12 mouse cellular contexts compared by ENCODE assay signal in the genomic region with DNA sequence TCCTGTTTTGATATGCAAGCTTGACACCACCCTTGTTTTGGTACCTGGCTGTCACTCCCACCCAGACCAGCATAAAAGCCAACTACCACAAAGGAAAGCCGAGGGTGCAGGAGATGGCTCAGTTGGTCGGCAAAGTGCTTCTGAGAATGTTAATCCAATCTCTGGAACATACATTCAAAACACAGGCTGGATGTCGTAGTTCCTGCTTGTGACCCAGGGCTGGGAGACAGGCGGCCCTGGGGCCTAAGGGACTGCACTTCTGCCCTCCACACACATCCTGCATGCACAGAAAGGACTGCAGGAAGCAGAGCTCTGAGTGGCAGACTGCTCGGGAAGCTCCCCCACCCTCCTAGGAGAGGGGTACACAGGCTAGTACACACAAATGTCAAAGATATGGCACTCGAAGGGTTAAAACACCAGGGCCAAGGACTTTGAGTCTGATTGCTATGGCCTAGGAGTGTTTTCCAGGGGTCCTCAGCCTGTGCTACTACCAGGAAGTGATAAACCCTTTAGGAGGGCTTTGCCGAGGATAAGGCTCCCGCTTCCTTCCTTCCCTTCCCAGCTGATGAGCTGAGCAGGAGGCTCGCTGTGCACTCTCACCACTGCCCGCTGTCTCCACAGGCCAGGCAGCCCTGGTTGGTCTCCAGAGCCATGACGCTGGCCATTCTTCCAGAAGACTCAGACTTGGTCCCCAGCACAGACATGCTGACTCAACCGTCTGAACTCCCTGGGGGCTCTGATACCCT. TPM values are rescaled to one million over a fixed set of nuclear protein-coding genes. Genes with fewer than 3 reads are reported as not detected.
DNase-seq lines count a peak whose midpoint lies in the region; ATAC-seq and TF ChIP-seq lines count a peak whose summit lies in the region.
"Had no signal": no experiment of that assay in that cellular context is flagged by ENCODE, and none has a peak within 500 bp of the region (broad histone marks: within the 10 kb centered on the region; RNA-seq: fewer than 3 reads in every experiment).

No protein-coding gene starts in this region.

- no peak for TF ChIP-seq EP300 in heart, adult 2 months (IDR thresholded peaks at IDR 0.05; ENCODE audit: insufficient read depth, low read depth, low read length)

- no peaks in the 10 kb centered on the region for H3K9me3 ChIP-seq in heart, embryonic 13.5 days
- no peaks in the 10 kb centered on the region for H3K9me3 ChIP-seq in liver, embryonic 13.5 days (replicated peaks)

- no peak overlapping the region for H3K9ac ChIP-seq in heart, adult 2 months (ENCODE audit: low read depth, low read length)
- H3K9ac ChIP-seq in heart, embryonic 13.5 days: no peak overlapping the region
- no peak overlapping the region for H3K9ac ChIP-seq in liver, embryonic 13.5 days

- no peak for ATAC-seq in heart, embryonic 13.5 days (ENCODE audit: extremely low read depth, insufficient number of reproducible peaks, low FRiP score, low TSS enrichment)
- ATAC-seq in liver, embryonic 13.5 days (ENCODE audit: low read depth): peak; percentile 65

- intact Hi-C loops in heart, adult 2 months (cut with DNase I): no loop called here

- no peaks in the 10 kb centered on the region for H3K27me3 ChIP-seq in heart, adult 2 months (ENCODE audit: control insufficient read depth, insufficient read depth, low read length)
- H3K27me3 ChIP-seq in heart, embryonic 13.5 days (replicated peaks): no peaks in the 10 kb centered on the region; the same call in 1 of the 2 replicates
- no peaks in the 10 kb centered on the region for H3K27me3 ChIP-seq in liver, embryonic 13.5 days

- peak overlapping the region; percentile 8; the same call in 1 of the 2 replicates for H3K27ac ChIP-seq in heart, adult 2 months
- peak overlapping the region; percentile 65 for H3K27ac ChIP-seq in heart, embryonic 13.5 days (replicated peaks)
- H3K27ac ChIP-seq in liver, embryonic 13.5 days: peak overlapping the region; percentile 49; the same call in 1 of the 2 replicates

- TF ChIP-seq CTCF in heart, adult 2 months (IDR thresholded peaks at IDR 0.05): no peak

- H3K4me1 ChIP-seq in heart, adult 2 months (ENCODE audit: control insufficient read depth, insufficient read depth, low read length): peaks cover 26% of the 10 kb centered on the region
- peaks cover 41% of the 10 kb centered on the region for H3K4me1 ChIP-seq in heart, embryonic 13.5 days
- H3K4me1 ChIP-seq in liver, embryonic 13.5 days (replicated peaks): peaks cover 29% of the 10 kb centered on the region

- H3K36me3 ChIP-seq in heart, adult 2 months (ENCODE audit: control insufficient read depth, insufficient read depth, low read length): no peaks in the 10 kb centered on the region
- no peaks in the 10 kb centered on the region for H3K36me3 ChIP-seq in heart, embryonic 13.5 days
- no peaks in the 10 kb centered on the region for H3K36me3 ChIP-seq in liver, embryonic 13.5 days

- WGBS in heart, adult 2 months: 37% methylated on average over 12 of the region's 12 CpGs
- WGBS in heart, embryonic 13.5 days: 46% methylated on average over 12 of the region's 12 CpGs
- 35% methylated on average over 12 of the region's 12 CpGs for WGBS in liver, embryonic 13.5 days (ENCODE audit: insufficient replicate concordance)

- peak; percentile 33 to 37 for DNase-seq in heart, adult 2 months
- no peak for DNase-seq in heart, adult 8-10 months (ENCODE audit: low spot score)
- DNase-seq in lung, postnatal 36 days: peak; percentile 10
- DNase-seq in lung, postnatal 25 days (ENCODE audit: low spot score): no peak
- DNase-seq in liver, embryonic 13.5 days: no peak
- no peak for DNase-seq in cerebellum, adult 11-12 months
- DNase-seq in right cerebral cortex, adult 2 months (ENCODE audit: low spot score in 2 of 2): no peak
- DNase-seq: gastrocnemius, postnatal 36 days; layer of hippocampus, adult 9-11 months; lung, postnatal 10 days; thymus, postnatal 4 days had no signal

- no peaks in the 10 kb centered on the region for H3K79me2 ChIP-seq in heart, adult 2 months (replicated peaks; ENCODE audit: control insufficient read depth, insufficient read depth, low read length)

- no peak overlapping the region for H3K4me3 ChIP-seq in heart, adult 2 months
- no peak overlapping the region for H3K4me3 ChIP-seq in heart, embryonic 13.5 days
- no peak overlapping the region for H3K4me3 ChIP-seq in liver, embryonic 13.5 days (replicated peaks)

- TF ChIP-seq POLR2A in heart, adult 2 months (IDR thresholded peaks at IDR 0.05; ENCODE audit: insufficient read depth, low read depth, low read length): no peak

- no peak overlapping the region for H3K4me2 ChIP-seq in heart, embryonic 13.5 days
- H3K4me2 ChIP-seq in liver, embryonic 13.5 days: no peak overlapping the region

RNA-seq across cellular contexts. Expression of gene Sgsm3, which starts 58.0 kb away (rescaled TPM):
- 10 to 100 TPM; 14.0 to 16.2 TPM for total RNA-seq in heart, adult 2 months (2021)
- polyA plus RNA-seq in heart, adult 2 months (2012; rRNA removed): 14.2 and 16.0 TPM in 2 replicates
- total RNA-seq in heart, adult 8-10 months (2022): 10 to 100 TPM; 11.0 to 14.6 (median 11.7) TPM
- polyA plus RNA-seq in heart, embryonic 13.5 days (2015; fragmentation: Nextera tagmentation; extraction: Ambion mirVana): 14.2 and 17.3 TPM in 2 replicates
- polyA plus RNA-seq in liver, embryonic 13.5 days (2015; fragmentation: Nextera tagmentation; extraction: Ambion mirVana): 12.9 and 14.3 TPM in 2 replicates

Comparison
In these comparisons a context has a peak if more than half of its experiments do, and no peak if none do; other contexts are left out.
1. DNase-seq: peak in heart, adult 2 months (2 of 2) and lung, postnatal 36 days (single experiment); none in heart, adult 8-10 months (single experiment), lung, postnatal 25 days (single experiment), liver, embryonic 13.5 days (single experiment), cerebellum, adult 11-12 months (single experiment) and right cerebral cortex, adult 2 months (0 of 2).
2. H3K27ac ChIP-seq: peak in every context shown above with its lines; median percentile 65 in heart, embryonic 13.5 days; 49 in liver, embryonic 13.5 days; 8 in heart, adult 2 months.